Mouse (Mus musculus): ENCODE measurements at regions not wholly inside any gene's neighbourhood (a gene's known extent, or its start where the extent isn't known, plus 50 kb on each side); places are given as distances from the start of the nearest gene placed in this dataset.
A peak's percentile ranks its signal among the peaks of the same experiment; 100 is the strongest.

GRCm38 (mm10) chr8:89604461-89604860 is 560.5 kb upstream of the Sall1 start:
- DNase-seq (ENCODE audit: low spot score in 2 of 2): no peak
- intact Hi-C loops (cut with DNase I): no loop called here

- intact Hi-C loops (cut with DNase I): no loop called here
- DNase-seq (ENCODE audit: low spot score in 2 of 2): no peak
Observed at GRCm38 (mm10) chr8:89596380-89596779, 552.4 kb upstream of the Sall1 start.

- intact Hi-C loops (cut with DNase I): no loop called here
- DNase-seq (ENCODE audit: low spot score in 2 of 2): no peak
Observed at GRCm38 (mm10) chr8:89583091-89583490, 539.1 kb upstream of the Sall1 start.

DNA sequence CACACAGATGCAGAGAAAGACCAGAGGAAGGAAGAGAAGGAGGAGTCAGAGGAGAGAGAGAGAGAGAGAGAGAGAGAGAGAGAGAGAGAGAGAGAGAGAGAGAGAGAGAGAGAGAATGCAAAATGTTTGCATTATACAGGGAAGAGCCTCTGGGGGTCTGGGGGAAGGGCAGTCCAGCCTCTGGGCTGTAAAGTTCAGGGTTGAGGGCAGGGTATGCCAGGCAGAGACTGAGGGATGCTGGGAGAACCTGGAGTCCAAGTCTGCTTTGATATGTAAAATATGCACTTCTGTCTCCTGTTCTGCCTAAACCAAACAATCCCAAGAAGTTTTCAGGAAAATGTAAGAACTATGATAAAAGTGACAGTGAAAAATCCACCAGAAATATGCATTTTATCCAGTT is 538.6 kb upstream of the Sall1 start:
- intact Hi-C loops (cut with DNase I): no loop called here
- DNase-seq (ENCODE audit: low spot score in 2 of 2): no peak

DNA sequence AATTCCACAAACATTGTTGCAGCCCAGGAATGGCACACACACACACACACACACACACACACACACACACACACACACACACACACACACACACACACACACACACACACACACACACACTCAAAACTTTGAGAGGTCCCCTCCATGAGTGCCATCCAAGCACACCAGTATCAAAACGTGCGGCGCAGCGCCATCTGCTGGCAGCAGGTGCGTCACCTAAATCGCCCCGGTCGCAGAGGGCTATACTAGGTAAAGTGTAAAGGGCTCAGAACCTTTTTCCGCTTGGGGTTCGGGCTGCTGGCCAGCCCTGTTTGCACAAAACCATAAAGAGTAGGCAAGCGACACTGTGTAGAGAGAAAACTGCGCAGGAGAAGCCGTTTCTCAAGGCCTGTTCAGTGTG is 527.9 kb upstream of the Sall1 start:
- intact Hi-C loops (cut with DNase I): loop anchor here (2.0 to 10.0 kb wide), 5 partner anchors 170 to 777 kb away; no protein-coding TSS in a partner anchor
- DNase-seq (ENCODE audit: low spot score in 2 of 2): peak; percentile 70 to 79

GRCm38 (mm10) chr8:89570639-89571325 is 526.8 kb upstream of the Sall1 start:
- intact Hi-C loops (cut with DNase I): loop anchor here (2.0 to 10.0 kb wide), 5 partner anchors 168 to 776 kb away; no protein-coding TSS in a partner anchor

DNA sequence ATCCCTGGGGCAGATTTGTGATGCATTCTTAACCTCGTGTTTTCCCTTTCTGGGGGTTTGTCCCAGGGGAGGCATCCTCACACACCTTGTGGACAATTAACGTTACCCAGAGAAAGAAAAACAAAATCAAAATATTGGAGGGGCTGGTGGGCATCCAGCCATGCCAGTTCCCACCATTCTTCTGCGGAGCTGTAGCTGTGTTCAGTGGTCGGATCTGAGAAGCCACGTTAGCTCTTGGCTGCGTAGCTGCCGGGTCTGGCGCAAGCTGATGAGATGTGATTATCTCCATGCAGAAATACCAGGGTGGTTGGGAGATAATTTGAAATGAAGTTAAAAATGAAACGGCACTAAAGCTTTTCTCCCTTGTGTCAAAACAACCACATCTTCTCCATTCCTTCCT is 525.4 kb upstream of the Sall1 start:
- intact Hi-C loops (cut with DNase I): no loop called here
- no peak for DNase-seq (ENCODE audit: low spot score in 2 of 2)

More at GRCm38 (mm10) chr8:89570639-89571325, 526.8 kb upstream of the Sall1 start:
- DNase-seq (ENCODE audit: low spot score in 2 of 2): no peak

- intact Hi-C loops (cut with DNase I): no loop called here
- DNase-seq (ENCODE audit: low spot score in 2 of 2): no peak
Observed at GRCm38 (mm10) chr8:89568641-89569040, 524.7 kb upstream of the Sall1 start.

DNA sequence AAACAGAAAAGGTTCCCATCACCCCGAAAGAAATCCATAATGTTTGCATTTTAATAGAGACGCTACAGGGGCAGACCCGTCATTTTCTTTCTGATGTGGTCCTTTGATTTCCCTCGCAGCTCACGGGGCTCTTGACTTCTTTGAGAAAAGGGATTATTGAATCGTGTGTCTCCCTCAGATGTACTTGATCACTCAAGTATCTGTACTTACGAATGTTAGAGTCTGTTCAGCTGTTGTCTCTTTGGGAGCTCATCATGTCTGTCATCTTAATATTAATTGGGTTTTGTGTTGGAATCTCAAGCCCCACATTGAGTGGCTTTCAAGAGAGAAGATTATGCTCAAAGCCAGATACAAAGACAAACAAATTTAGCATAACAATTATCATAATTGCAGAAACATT is 523.0 kb upstream of the Sall1 start:
- DNase-seq (ENCODE audit: low spot score in 2 of 2): no peak
- intact Hi-C loops (cut with DNase I): no loop called here

GRCm38 (mm10) chr8:89566461-89566860 is 522.5 kb upstream of the Sall1 start:
- no peak for DNase-seq (ENCODE audit: low spot score in 2 of 2)
- intact Hi-C loops (cut with DNase I): no loop called here

DNA sequence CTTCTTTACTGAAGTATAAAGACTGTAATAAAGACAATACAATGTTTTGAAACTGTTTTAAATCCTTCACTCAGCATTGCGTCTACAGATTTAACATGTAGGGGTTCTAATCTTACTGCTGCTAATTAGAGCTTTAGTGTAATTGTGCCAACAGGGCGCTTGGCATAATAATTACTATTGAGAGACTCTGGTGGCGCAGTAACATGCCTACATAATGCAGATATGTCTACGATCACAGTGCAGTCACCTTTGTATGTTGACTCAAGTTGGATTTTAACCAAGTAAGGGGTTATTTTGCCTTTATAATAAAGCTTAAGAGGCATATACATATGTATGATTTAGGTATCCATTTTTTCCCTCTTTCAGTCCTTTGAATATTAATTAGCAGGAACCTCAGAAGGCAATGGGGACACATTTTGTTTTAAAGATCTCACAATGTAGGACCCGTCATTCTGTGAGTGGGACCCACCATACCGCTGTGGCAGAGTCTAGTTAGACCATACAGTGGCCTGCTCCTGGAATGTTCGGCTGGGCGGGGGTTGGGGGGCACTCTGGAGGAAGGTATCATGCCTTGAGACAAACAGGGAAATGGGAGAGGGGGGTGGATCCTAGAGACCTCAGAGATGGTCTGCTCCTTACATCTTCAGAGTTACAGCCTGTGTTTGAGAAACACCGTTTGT is 521.3 kb upstream of the Sall1 start:
- intact Hi-C loops (cut with DNase I): no loop called here
- no peak for DNase-seq (ENCODE audit: low spot score in 2 of 2)

- intact Hi-C loops (cut with DNase I): no loop called here
- DNase-seq (ENCODE audit: low spot score in 2 of 2): no peak
Observed at GRCm38 (mm10) chr8:89563544-89563943, 519.6 kb upstream of the Sall1 start.

GRCm38 (mm10) chr8:89562597-89562996 is 518.6 kb upstream of the Sall1 start:
- intact Hi-C loops (cut with DNase I): no loop called here
- DNase-seq (ENCODE audit: low spot score in 2 of 2): no peak

DNA sequence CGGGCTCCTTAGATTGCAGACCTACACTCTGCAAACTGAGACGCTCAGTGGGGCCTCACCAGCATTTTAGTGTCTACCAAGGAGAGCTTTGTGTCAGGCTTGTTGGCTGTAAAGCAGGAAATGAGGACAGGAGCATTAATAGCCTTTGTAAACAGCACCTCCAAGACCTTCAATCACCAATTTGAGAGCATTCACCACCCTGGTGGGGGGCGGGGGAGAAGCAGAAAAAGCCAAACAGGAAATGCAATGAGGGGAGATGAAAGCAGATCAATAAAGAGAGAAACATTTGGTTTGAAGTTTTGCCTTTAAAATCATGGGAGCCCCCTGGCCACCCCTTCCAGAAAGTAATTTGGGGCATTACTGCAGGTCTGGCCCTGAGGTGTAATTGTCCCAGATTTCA is 497.3 kb upstream of the Sall1 start:
- intact Hi-C loops (cut with DNase I): no loop called here
- no peak for DNase-seq (ENCODE audit: low spot score in 2 of 2)

DNA sequence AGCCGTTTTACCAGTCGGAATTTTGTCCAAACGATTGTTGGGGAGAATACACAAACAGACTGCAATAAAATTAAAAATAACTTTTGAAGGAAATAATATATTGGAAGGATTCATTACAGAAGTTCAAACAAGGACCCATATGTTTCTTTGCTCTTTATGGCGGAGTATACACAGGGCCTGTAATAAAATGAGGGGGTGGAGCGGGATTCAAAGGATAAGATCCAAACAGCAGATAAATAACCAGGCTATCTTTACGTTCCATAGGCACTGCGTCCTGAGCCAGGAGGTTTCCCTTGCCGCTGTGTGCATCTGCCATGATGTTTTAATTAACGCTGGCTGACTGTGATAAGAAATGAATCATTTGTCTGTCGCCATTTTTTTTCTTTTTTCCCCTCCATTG is 490.6 kb upstream of the Sall1 start:
- no peak for DNase-seq (ENCODE audit: low spot score in 2 of 2)
- intact Hi-C loops (cut with DNase I): no loop called here

DNA sequence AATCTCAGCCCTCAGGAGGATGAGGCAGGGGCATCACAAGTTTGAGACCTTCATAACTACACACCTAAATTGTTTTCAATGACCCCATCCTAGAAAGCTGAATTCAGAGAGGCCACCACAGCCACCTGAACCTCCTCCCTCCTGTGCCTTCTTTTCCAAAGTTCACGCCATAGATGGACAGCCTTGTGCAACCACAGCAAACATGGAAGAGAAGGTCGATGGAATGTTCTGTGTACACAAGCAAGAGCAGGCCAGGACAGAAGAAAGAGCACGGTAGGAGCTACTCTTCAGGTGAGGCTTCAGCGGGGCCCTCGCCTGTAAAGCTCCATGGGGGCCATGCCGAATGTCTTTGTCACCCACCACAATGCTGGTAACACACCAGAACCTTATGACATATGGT is 481.1 kb upstream of the Sall1 start:
- intact Hi-C loops (cut with DNase I): no loop called here
- no peak for DNase-seq (ENCODE audit: low spot score in 2 of 2)

GRCm38 (mm10) chr8:89523336-89523735 is 479.4 kb upstream of the Sall1 start:
- intact Hi-C loops (cut with DNase I): no loop called here
- DNase-seq (ENCODE audit: low spot score in 2 of 2): no peak

DNA sequence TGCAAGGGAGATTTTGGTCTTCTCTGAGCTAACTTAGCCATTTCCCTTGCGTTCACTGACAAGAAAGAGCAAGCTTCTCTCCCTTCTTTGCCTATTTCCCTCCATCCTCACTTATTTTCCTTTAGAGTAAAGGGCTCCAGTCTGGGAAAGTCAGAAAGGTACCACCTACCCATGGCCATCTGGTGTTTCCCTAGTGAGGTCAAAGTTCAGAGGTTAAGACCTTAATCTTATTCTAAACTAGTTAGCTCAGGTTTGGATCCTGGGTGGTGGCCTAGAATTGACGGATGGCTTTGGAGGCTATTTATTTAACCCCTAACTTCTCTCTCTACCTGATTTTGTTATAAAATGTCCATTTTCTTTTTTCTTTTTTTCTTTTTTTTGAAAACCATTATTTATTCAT is 472.6 kb upstream of the Sall1 start:
- DNase-seq (ENCODE audit: low spot score in 2 of 2): no peak
- intact Hi-C loops (cut with DNase I): no loop called here

- intact Hi-C loops (cut with DNase I): no loop called here
- DNase-seq (ENCODE audit: low spot score in 2 of 2): peak; percentile 33 to 60
Observed at GRCm38 (mm10) chr8:89514270-89514669, 470.3 kb upstream of the Sall1 start.

DNA sequence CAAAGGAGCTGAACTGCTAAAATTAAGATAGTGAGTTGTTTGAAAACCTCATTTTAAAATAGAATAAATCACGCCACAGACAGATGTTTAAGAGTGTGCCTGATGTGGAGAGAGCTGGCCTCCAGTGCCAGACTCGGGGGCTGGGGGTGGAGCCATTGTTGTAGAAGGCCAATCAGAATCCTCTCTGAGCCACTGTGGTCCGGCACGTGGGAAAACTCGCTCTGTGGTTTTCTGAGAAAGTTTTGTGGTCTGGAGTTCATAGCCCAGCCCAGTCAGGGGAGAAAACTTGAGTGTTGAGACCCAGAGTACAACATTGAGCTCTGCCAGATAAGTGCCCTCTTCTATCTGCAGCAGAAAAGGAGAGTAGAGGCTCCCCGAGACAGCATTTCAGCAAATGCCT is 463.7 kb upstream of the Sall1 start:
- intact Hi-C loops (cut with DNase I): no loop called here
- DNase-seq (ENCODE audit: low spot score in 2 of 2): no peak

GRCm38 (mm10) chr8:89503545-89504234 is 459.7 kb upstream of the Sall1 start:
- intact Hi-C loops (cut with DNase I): no loop called here
- no peak for DNase-seq (ENCODE audit: low spot score in 2 of 2)
